Mouse (Mus musculus): ENCODE measurements around the gene Plekhm1. TPM values are rescaled to one million over a fixed set of nuclear protein-coding genes. Genes with fewer than 3 reads are reported as not detected.
"Not testable (repeated sequence)": the region's sequence is repeated elsewhere in the genome, so short reads cannot be mapped to it uniquely, and the experiment has no call there.

Plekhm1 gene
- total RNA-seq, 1 experiment from 2014 or later: 28.5 TPM

DNA sequence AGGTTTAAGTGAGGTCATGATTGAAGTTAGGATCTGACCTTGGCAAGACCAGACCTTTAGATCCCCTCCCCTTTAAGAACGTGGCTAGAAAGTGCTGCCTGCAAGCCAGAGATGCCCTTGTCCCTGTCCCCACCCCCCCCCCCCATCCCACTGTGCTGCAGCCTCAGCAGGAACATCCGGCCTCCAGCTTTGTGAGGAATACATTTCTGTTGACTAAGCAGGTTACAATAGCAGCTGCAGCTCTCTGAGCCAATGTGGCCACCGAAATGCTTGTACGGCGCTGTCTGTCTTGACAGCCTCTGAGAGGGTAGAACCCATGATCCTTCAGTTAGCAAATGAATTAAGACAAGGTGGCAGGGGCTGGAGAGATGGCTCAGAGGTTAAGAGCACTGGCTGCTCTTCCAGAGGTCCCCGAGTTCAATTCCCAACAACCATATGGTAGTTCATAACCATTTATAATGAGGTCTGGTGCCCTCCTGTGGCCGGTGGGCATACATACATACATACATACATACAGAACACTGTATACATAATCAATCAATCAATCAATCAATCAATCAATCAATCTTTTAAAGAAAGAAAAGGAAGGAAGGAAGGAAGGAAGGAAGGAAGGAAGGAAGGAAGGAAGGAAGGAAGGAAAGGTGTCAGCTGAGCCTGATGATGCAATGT is 81.7 kb downstream of the Plekhm1 start:
- ATAC-seq (ENCODE audit: extremely low read depth, insufficient number of reproducible peaks, low FRiP score, poor library complexity, severe bottlenecking): no peak

DNA sequence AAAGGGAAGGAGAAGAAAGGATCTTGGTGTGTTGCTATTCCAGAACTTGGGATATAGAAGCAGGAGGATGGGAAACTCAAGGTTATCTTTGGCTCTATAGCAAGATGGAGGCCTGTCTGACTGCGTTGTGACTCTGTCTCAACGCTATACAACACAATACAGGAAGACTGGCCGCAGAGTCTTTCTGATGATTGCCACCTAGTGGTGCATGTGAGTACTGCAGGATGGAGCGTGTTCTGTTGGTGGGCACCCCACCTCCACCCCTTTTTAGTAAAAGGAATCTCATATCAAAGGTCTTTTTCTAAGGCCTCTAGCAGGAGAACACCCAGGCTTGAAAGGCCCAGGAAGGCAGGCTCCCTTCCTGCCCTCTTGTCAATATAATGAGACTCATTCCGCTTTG is 85.5 kb downstream of the Plekhm1 start:
- ATAC-seq (ENCODE audit: extremely low read depth, insufficient number of reproducible peaks, low FRiP score, poor library complexity, severe bottlenecking): peak; percentile 79

DNA sequence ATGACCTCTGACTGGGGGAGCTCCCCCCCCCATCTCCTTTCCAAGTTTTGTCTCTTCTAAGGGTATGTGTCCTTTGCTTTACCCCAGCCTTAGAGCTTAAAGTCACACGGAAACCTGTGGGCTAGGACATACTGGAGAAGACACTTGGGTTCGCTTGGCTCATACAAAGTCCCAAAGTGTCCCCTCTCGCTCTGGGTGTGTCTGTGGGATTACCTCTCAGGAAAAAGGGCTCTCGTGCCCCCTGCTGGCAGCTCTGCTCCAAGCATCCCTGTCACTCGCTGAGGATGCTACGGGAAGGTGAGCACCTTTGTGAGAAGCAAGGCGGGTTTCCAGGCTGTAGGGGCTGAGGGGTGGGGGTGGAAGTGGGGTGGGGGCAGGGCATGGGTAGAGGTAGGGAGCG is 87.3 kb downstream of the Plekhm1 start:
- ATAC-seq (ENCODE audit: extremely low read depth, insufficient number of reproducible peaks, low FRiP score, poor library complexity, severe bottlenecking): peak; percentile 49; the same call in 1 of the 2 replicates

DNA sequence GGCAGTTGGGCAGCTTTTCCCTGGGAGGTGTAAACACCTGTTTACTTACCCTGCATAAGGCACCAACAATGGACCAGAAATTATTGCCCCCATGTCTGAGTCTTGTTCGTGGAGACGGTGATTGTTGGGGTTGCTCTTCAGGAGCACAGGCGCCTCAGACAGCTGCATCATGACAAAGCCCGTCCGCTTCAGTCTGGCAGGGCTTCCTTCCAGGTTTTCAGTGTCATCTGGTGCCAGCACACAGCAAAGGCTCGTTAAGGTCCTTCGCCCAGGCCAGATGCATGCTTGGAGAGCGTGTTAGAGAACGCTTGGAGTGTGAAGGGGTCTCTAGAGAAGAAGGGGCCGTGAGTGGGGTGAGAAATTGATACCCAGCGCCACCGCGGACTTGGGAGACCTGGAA is 87.8 kb downstream of the Plekhm1 start:
- no peak for ATAC-seq (ENCODE audit: extremely low read depth, insufficient number of reproducible peaks, low FRiP score, poor library complexity, severe bottlenecking)

DNA sequence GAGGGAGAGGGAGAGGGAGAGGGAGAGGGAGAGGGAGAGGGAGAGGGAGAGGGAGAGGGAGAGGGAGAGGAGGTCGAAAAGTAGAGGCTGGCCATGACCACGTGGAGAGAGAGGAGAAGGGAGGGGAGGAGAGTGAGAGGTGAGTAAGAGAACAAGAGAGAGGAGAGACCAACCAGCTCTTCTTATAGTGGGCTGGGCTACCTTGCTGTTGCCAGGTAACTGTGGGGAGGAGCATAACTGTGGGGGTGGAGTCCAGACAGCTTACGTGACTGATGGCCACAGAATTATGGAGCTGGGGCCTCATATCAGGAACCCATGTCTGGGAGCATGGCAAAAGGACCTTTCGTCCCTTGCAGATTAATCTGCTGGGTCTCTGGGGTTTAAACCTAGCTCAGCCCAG is 89.7 kb downstream of the Plekhm1 start:
- ATAC-seq (ENCODE audit: extremely low read depth, insufficient number of reproducible peaks, low FRiP score, poor library complexity, severe bottlenecking): not testable (repeated sequence)

DNA sequence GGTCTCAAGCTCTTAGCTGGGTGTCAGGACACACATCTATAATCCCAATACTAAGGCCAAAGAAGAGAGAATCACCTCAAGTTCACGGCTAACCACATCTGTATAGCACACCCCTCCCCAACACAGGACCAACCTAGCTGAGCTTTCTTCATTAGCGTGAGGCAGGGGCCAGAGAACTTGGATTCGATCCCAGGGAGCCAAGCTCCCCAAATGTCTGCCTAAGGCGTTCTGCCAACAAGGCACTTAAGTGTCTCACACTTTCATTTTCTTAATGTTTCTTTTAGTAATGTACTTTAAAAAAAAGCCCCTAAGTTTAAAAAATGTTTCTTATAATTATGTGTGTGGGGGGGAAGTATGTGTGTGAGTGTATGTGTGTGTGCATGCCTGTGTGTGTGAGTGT is 91.8 kb downstream of the Plekhm1 start:
- no peak for ATAC-seq (ENCODE audit: extremely low read depth, insufficient number of reproducible peaks, low FRiP score, poor library complexity, severe bottlenecking)

DNA sequence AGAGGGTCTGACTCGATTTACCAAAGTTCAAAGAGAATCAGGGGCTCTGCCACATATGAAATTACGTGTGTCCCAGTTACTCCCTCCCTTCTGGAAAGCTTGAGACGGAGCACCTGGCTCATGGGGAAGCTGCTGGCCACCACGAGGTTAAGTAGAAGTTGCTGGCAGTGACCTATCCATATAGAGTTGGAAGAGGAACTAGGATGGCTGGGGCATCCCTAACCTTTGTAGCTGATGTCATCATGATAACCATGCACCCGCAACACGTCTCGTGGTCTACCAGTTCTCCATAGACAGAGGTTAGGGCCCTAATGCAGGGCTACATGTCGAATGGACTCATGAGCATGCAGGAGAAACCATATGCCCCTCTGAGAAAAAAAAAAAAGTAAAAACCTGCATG is 92.3 kb downstream of the Plekhm1 start:
- ATAC-seq (ENCODE audit: extremely low read depth, insufficient number of reproducible peaks, low FRiP score, poor library complexity, severe bottlenecking): peak; percentile 44; the same call in 1 of the 2 replicates

DNA sequence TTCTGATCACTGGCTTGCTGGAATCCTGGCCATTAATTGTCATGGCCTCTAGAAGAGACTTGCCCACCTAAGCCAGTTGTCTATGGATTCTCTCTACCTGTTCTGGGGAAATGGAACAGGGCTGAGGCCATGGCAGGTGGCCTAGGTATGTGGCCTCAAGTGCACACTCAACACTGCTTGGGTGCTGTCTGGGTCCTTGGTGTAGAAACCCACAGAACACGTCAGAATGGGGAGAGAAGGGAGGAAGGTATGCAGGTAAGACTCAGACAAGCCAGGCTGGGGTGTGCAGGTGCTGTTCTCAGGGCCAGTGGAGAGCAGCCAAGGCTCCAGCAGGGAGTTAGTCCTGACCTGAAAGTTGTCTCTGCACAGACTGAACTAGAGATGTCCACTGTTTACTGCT is 94.4 kb downstream of the Plekhm1 start:
- no peak for ATAC-seq (ENCODE audit: extremely low read depth, insufficient number of reproducible peaks, low FRiP score, poor library complexity, severe bottlenecking)

DNA sequence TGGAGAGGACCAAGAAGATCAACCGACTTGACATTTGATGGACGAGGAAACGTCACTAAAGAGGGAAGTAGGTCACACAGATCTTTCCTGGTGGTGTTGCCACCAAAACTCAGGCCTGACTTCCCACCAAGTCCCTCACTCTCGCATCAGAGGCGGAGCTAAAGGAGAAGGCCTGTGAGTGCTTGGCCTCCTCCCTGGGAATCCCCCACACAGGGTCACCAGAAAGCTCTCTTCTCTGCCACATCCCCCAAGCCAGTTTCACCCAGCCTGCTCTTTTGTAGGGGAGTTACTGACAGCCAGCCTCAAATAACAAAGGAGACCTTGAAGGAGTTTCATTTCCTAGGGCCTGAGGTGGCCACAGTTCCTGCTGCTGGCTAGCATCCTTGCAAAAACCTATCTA is 97.1 kb downstream of the Plekhm1 start:
- no peak for ATAC-seq (ENCODE audit: extremely low read depth, insufficient number of reproducible peaks, low FRiP score, poor library complexity, severe bottlenecking)

DNA sequence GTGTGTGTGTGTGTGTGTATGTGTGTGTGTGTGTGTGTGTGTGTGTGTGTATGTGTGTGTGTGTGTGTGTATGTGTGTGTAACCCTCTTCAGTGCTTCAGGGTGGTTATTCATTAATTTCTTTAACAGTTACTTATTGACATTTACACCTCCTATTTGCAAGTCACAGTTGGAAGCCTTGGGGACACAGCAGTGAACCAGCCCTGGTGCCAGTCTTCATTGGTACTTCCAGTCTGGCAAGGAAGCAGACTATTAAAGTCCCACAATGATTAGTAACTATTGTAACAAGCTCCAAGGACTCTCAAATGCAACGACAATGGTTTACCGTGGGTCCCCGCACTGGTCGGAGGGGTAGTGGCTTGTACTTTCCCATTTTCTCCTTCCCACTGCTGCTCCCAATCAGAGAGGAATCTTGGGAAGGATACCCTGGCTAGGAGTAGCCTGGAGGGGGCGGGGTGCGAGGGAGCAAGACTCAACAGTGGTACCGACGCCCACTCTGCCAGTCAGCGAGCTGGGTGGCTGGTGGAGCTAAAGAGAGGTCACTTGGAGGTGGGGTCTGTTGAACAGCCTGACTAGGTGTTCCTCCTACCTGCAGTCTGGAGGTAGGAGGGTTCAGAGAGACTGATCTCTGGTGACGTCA is 97.6 kb downstream of the Plekhm1 start:
- ATAC-seq (ENCODE audit: extremely low read depth, insufficient number of reproducible peaks, low FRiP score, poor library complexity, severe bottlenecking): no peak

Other genes starting within 250 kb of the Plekhm1 start
- gene Fmnl1, start 241.6 kb downstream of the Plekhm1 start, total RNA-seq (2017): 383 and 400 TPM in 2 replicates
- gene 1700023F06Rik, start 204.1 kb downstream of the Plekhm1 start, total RNA-seq (2017): not detected in 2 replicates
- not detected in 2 replicates for gene Spata32, start 194.3 kb downstream of the Plekhm1 start, total RNA-seq (2017)
- 43.5 and 50.7 TPM in 2 replicates for gene Map3k14, start 145.2 kb downstream of the Plekhm1 start, total RNA-seq (2017)
- gene Arhgap27, start 49.0 kb downstream of the Plekhm1 start, total RNA-seq (2017): 59.8 and 81.4 TPM in 2 replicates
- under 0.01 TPM in 1 of 2 replicates, not detected in the other for gene Lrrc37a, start 91.9 kb upstream of the Plekhm1 start, total RNA-seq (2017)
- not detected in 2 replicates for gene Gm884, start 208.5 kb upstream of the Plekhm1 start, total RNA-seq (2017)
- not detected in 2 replicates for gene Lyzl6, start 226.2 kb upstream of the Plekhm1 start, total RNA-seq (2017)
- not detected in 2 replicates for gene Rprml, start 236.9 kb upstream of the Plekhm1 start, total RNA-seq (2017)